Mouse (Mus musculus) kidney, adult 2 months (tissue): ENCODE measurements around the gene Cxcl10.

Source experiments
- CTCF ChIP-seq: fragments of 200-500 bp; conservative IDR thresholded peaks from 2 replicates; pipeline ENCODE4 v1.5.1; 2011; ENCODE audit warnings: low read depth, mild to moderate bottlenecking, control low read depth, low read length, moderate library complexity, mixed read lengths; ENCODE audit not compliant: insufficient read depth, insufficient read length
- POLR2A ChIP-seq: fragments of 200-500 bp; IDR thresholded peaks from one replicate; pipeline ENCODE4 v1.6.1; 2011; ENCODE audit warnings: low read depth, low read length, control low read depth

- TF ChIP-seq CTCF, result no peak
- no peak for TF ChIP-seq POLR2A
These were observed 21.3 kb downstream of the Cxcl10 start for GRCm38 (mm10) chr5:92327367-92327766.
